Mouse (Mus musculus): ENCODE measurements around the gene Nme4. TPM values are rescaled to one million over a fixed set of nuclear protein-coding genes. Genes with fewer than 3 reads are reported as not detected.

The Nme4 gene
- polyA plus RNA-seq, 1 experiment from 2014 or later = 77.4 TPM

- peak; percentile 69; the same call in 1 of the 2 replicates for ATAC-seq (ENCODE audit: extremely low read depth, insufficient number of reproducible peaks, low FRiP score, low TSS enrichment)
- under 1% methylated on average over 32 of the region's 32 CpGs for WGBS
- peaks cover 20% of the 10 kb centered on the region for H3K4me1 ChIP-seq
These were observed 5.3 kb downstream of the Nme4 start, which contains the start of gene Decr2 for GRCm38 (mm10) chr17:26089905-26090632. Gene Decr2 (minus strand): TSS chr17:26090337.

GRCm38 (mm10) chr17:26087059-26087564 is 8.3 kb downstream of the Nme4 start:
- Histone ChIP-seq H3K9ac (no peak overlapping the region), H3K4me3 (no peak overlapping the region), H3K27me3 (replicated peaks) (no peaks in the 10 kb centered on the region), H3K27ac (replicated peaks) (no peak overlapping the region), H3K4me2 (no peak overlapping the region), H3K4me1 (peaks cover 11% of the 10 kb centered on the region), H3K9me3 (no peaks in the 10 kb centered on the region), H3K36me3 (peaks cover 39% of the 10 kb centered on the region)
- ATAC-seq (ENCODE audit: extremely low read depth, insufficient number of reproducible peaks, low FRiP score, low TSS enrichment) = no peak
- WGBS = 83% methylated on average over 9 of the region's 9 CpGs

More at GRCm38 (mm10) chr17:26089905-26090632, 5.3 kb downstream of the Nme4 start, which contains the start of gene Decr2:
- H3K9me3 ChIP-seq = no peaks in the 10 kb centered on the region
- H3K4me3 ChIP-seq = peak within 1 kb of the TSS; percentile 64
- peaks cover 35% of the 10 kb centered on the region for H3K36me3 ChIP-seq
- no peaks in the 10 kb centered on the region for H3K27me3 ChIP-seq (replicated peaks)
- peak within 1 kb of the TSS; percentile 88 for H3K9ac ChIP-seq
- H3K4me2 ChIP-seq = peak within 1 kb of the TSS; percentile 89
- peak within 1 kb of the TSS; percentile 81 for H3K27ac ChIP-seq (replicated peaks)

GRCm38 (mm10) chr17:26080867-26081266 is 14.5 kb downstream of the Nme4 start:
- Histone ChIP-seq H3K4me2 (no peak overlapping the region), H3K9me3 (no peaks in the 10 kb centered on the region), H3K27me3 (replicated peaks) (no peaks in the 10 kb centered on the region), H3K4me3 (no peak overlapping the region), H3K27ac (replicated peaks) (no peak overlapping the region), H3K9ac (no peak overlapping the region), H3K36me3 (peaks cover 29% of the 10 kb centered on the region), H3K4me1 (no peaks in the 10 kb centered on the region)
- 24% methylated on average over 2 of the region's 2 CpGs for WGBS
- ATAC-seq (ENCODE audit: extremely low read depth, insufficient number of reproducible peaks, low FRiP score, low TSS enrichment) = no peak

GRCm38 (mm10) chr17:26078851-26079250 is 16.6 kb downstream of the Nme4 start:
- 75% methylated on average over 2 of the region's 2 CpGs for WGBS
- H3K4me3 ChIP-seq = no peak overlapping the region

GRCm38 (mm10) chr17:26075246-26075645 is 20.2 kb downstream of the Nme4 start:
- no peak overlapping the region for H3K27ac ChIP-seq (replicated peaks)
- no peaks in the 10 kb centered on the region for H3K9me3 ChIP-seq
- 58% methylated on average over 3 of the region's 3 CpGs for whole genome bisulfite sequencing
- no peaks in the 10 kb centered on the region for H3K36me3 ChIP-seq
- no peak for ATAC-seq (ENCODE audit: extremely low read depth, insufficient number of reproducible peaks, low FRiP score, low TSS enrichment)
- H3K9ac ChIP-seq = no peak overlapping the region
- no peak overlapping the region for H3K4me3 ChIP-seq
- H3K27me3 ChIP-seq (replicated peaks) = peaks cover 18% of the 10 kb centered on the region
- no peak overlapping the region for H3K4me2 ChIP-seq
- H3K4me1 ChIP-seq = peaks cover under 1% of the 10 kb centered on the region; the same call in 1 of the 2 replicates

More at GRCm38 (mm10) chr17:26078851-26079250, 16.6 kb downstream of the Nme4 start:
- no peak for ATAC-seq (ENCODE audit: extremely low read depth, insufficient number of reproducible peaks, low FRiP score, low TSS enrichment)
- no peak overlapping the region for H3K9ac ChIP-seq
- H3K4me1 ChIP-seq = no peaks in the 10 kb centered on the region
- no peak overlapping the region for H3K27ac ChIP-seq (replicated peaks)
- H3K9me3 ChIP-seq = no peaks in the 10 kb centered on the region
- H3K27me3 ChIP-seq (replicated peaks) = no peaks in the 10 kb centered on the region
- H3K36me3 ChIP-seq = peaks cover 18% of the 10 kb centered on the region
- no peak overlapping the region for H3K4me2 ChIP-seq

GRCm38 (mm10) chr17:26070136-26070535 is 25.3 kb downstream of the Nme4 start:
- Histone ChIP-seq H3K4me3 (peak overlapping the region; percentile 90), H3K4me1 (peaks cover 40% of the 10 kb centered on the region), H3K27me3 (replicated peaks) (peaks cover 24% of the 10 kb centered on the region), H3K9me3 (no peaks in the 10 kb centered on the region), H3K9ac (peak overlapping the region; percentile 91), H3K4me2 (peak overlapping the region; percentile 97), H3K27ac (replicated peaks) (no peak overlapping the region), H3K36me3 (peaks cover 11% of the 10 kb centered on the region)
- WGBS = 24% methylated on average over 6 of the region's 6 CpGs
- no peak for ATAC-seq (ENCODE audit: extremely low read depth, insufficient number of reproducible peaks, low FRiP score, low TSS enrichment)

- peak within 1 kb of the TSS; percentile 91 for H3K9ac ChIP-seq
- H3K4me3 ChIP-seq = peak within 1 kb of the TSS; percentile 90
- ATAC-seq (ENCODE audit: extremely low read depth, insufficient number of reproducible peaks, low FRiP score, low TSS enrichment) = peak; percentile 76
- H3K27ac ChIP-seq (replicated peaks) = peak within 1 kb of the TSS; percentile 79
- under 1% methylated on average over 91 of the region's 94 CpGs for WGBS
- peaks cover 20% of the 10 kb centered on the region for H3K36me3 ChIP-seq
- H3K27me3 ChIP-seq (replicated peaks) = peaks cover 24% of the 10 kb centered on the region
- peak within 1 kb of the TSS; percentile 97 for H3K4me2 ChIP-seq
- H3K9me3 ChIP-seq = no peaks in the 10 kb centered on the region
- H3K4me1 ChIP-seq = peaks cover 50% of the 10 kb centered on the region
These were observed 26.3 kb downstream of the Nme4 start, which contains the start of gene Rab11fip3 for GRCm38 (mm10) chr17:26068831-26069739. Gene Rab11fip3 (minus strand): TSS chr17:26069555.

GRCm38 (mm10) chr17:26068024-26068830 is 27.2 kb downstream of the Nme4 start:
- Histone ChIP-seq H3K9ac (peak overlapping the region; percentile 91), H3K9me3 (no peaks in the 10 kb centered on the region), H3K36me3 (peaks cover 26% of the 10 kb centered on the region), H3K4me1 (peaks cover 50% of the 10 kb centered on the region), H3K4me3 (peak overlapping the region; percentile 90), H3K27ac (replicated peaks) (peak overlapping the region; percentile 79; the same call in 1 of the 2 replicates), H3K27me3 (replicated peaks) (peaks cover 24% of the 10 kb centered on the region), H3K4me2 (peak overlapping the region; percentile 97)
- no peak for ATAC-seq (ENCODE audit: extremely low read depth, insufficient number of reproducible peaks, low FRiP score, low TSS enrichment)
- WGBS = under 1% methylated on average over 44 of the region's 44 CpGs

GRCm38 (mm10) chr17:26066488-26067020 is 28.8 kb downstream of the Nme4 start:
- no peak overlapping the region for H3K27ac ChIP-seq (replicated peaks)
- peaks cover 16% of the 10 kb centered on the region; the same call in 1 of the 2 replicates for H3K27me3 ChIP-seq (replicated peaks)
- H3K36me3 ChIP-seq = peaks cover 26% of the 10 kb centered on the region
- H3K9me3 ChIP-seq = no peaks in the 10 kb centered on the region
- 86% methylated on average over 7 of the region's 7 CpGs for WGBS
- H3K4me3 ChIP-seq = peak overlapping the region; percentile 90
- H3K9ac ChIP-seq = peak overlapping the region; percentile 91; the same call in 1 of the 2 replicates
- H3K4me2 ChIP-seq = peak overlapping the region; percentile 97
- ATAC-seq (ENCODE audit: extremely low read depth, insufficient number of reproducible peaks, low FRiP score, low TSS enrichment) = no peak
- H3K4me1 ChIP-seq = peaks cover 50% of the 10 kb centered on the region

- peak overlapping the region; percentile 71 for H3K27ac ChIP-seq (replicated peaks)
- peaks cover 7% of the 10 kb centered on the region; the same call in 1 of the 2 replicates for H3K27me3 ChIP-seq (replicated peaks)
- ATAC-seq (ENCODE audit: extremely low read depth, insufficient number of reproducible peaks, low FRiP score, low TSS enrichment) = no peak
- no peaks in the 10 kb centered on the region for H3K9me3 ChIP-seq
- 59% methylated on average over 6 of the region's 6 CpGs for WGBS
- peaks cover 26% of the 10 kb centered on the region for H3K36me3 ChIP-seq
- H3K4me2 ChIP-seq = peak overlapping the region; percentile 97
- H3K4me3 ChIP-seq = no peak overlapping the region
- H3K4me1 ChIP-seq = peaks cover 47% of the 10 kb centered on the region
- peak overlapping the region; percentile 66 for H3K9ac ChIP-seq
These were observed 30.5 kb downstream of the Nme4 start for GRCm38 (mm10) chr17:26064916-26065315.

Measured in heart, embryonic 13.5 days (tissue).